21 mouse cellular contexts compared by ENCODE assay signal in the genomic region with DNA sequence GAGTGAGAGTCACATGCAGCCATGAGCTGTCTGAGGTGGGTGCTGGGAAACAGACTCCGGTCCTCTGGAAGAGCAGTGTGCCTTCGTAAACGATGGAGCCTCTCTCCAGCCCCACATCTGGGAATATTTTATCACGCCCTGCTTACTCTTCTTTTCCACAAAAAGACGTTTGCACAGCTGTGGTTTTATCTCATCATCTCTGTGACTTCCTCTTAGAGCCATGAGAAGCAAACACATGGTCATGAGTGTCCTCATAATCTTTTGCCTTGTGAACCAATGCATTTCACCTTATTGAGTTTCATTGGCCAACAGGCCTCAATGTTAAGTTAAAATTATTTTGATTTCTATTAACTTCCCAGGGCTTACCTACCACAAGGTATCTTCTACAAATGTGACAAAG.
"Had no signal": no experiment of that assay in that cellular context is flagged by ENCODE, and none has a peak within 500 bp of the region (broad histone marks: within the 10 kb centered on the region; RNA-seq: fewer than 3 reads in every experiment).

No protein-coding gene starts in this region.

- H3K4me2 ChIP-seq: lung, embryonic 15.5 days; midbrain, embryonic 11.5 days; midbrain, embryonic 13.5 days; midbrain, embryonic 15.5 days; neural tube, embryonic 13.5 days; neural tube, embryonic 15.5 days had no signal

- H3K4me3 ChIP-seq: lung, embryonic 15.5 days; megakaryocyte, embryonic 14.5 days; midbrain, embryonic 13.5 days; midbrain, embryonic 15.5 days; myocyte; neural tube, embryonic 13.5 days; neural tube, embryonic 15.5 days had no signal

- H3K36me3 ChIP-seq: lung, embryonic 15.5 days; midbrain, embryonic 13.5 days; midbrain, embryonic 15.5 days; neural tube, embryonic 13.5 days; neural tube, embryonic 15.5 days had no signal

- H3K4me1 ChIP-seq: lung, embryonic 15.5 days; megakaryocyte, embryonic 14.5 days; midbrain, embryonic 13.5 days; midbrain, embryonic 15.5 days; neural tube, embryonic 13.5 days; neural tube, embryonic 15.5 days had no signal

- ATAC-seq: lung, postnatal 0 days; midbrain, embryonic 13.5 days; midbrain, embryonic 15.5 days had no signal

- H3K27ac ChIP-seq: liver, embryonic 14.5 days; lung, embryonic 15.5 days; macrophage; midbrain, embryonic 13.5 days; midbrain, embryonic 15.5 days; neural tube, embryonic 13.5 days; neural tube, embryonic 15.5 days had no signal

- H3K9ac ChIP-seq: liver, embryonic 14.5 days; lung, embryonic 15.5 days; midbrain, embryonic 13.5 days; midbrain, embryonic 15.5 days; neural tube, embryonic 13.5 days; neural tube, embryonic 15.5 days had no signal

- DNase-seq: lung, adult 2 months; lung, postnatal 14 days; lung, postnatal 36 days; retina, postnatal 1 day; right cerebral cortex, adult 18-20 months; right cerebral cortex, postnatal 25 days; right cerebral cortex, postnatal 4 days; spleen, adult 18-20 months; thymus, adult 18-20 months; thymus, postnatal 36 days had no signal

- H3K9me3 ChIP-seq: lung, embryonic 15.5 days; megakaryocyte, embryonic 14.5 days; midbrain, embryonic 13.5 days; midbrain, embryonic 15.5 days; neural tube, embryonic 13.5 days; neural tube, embryonic 15.5 days had no signal

- H3K27me3 ChIP-seq: lung, embryonic 15.5 days; megakaryocyte, embryonic 14.5 days; midbrain, embryonic 13.5 days; midbrain, embryonic 15.5 days; neural tube, embryonic 13.5 days; neural tube, embryonic 15.5 days had no signal
